Mouse (Mus musculus): Measurements from ENCODE around the gene Cela3a.
A peak's percentile ranks its signal among the peaks of the same experiment; 100 is the strongest.

Cela3a gene

GRCm38 (mm10) chr4:137369954-137370750 lies 39.4 kb downstream of the Cela3a start:
- DNase-seq: peak; percentile 44

- DNase-seq: no peak
Observed at GRCm38 (mm10) chr4:137368198-137368597, 41.4 kb downstream of the Cela3a start.

- DNase-seq: no peak
Observed at GRCm38 (mm10) chr4:137367275-137368088, 42.1 kb downstream of the Cela3a start.

- DNase-seq: no peak
Observed at GRCm38 (mm10) chr4:137366097-137366496, 43.5 kb downstream of the Cela3a start.

- no peak for DNase-seq
Observed at GRCm38 (mm10) chr4:137365356-137366062, 44.1 kb downstream of the Cela3a start.

GRCm38 (mm10) chr4:137364826-137365225 lies 44.8 kb downstream of the Cela3a start:
- DNase-seq: no peak

GRCm38 (mm10) chr4:137360996-137361395 lies 48.6 kb downstream of the Cela3a start:
- DNase-seq: no peak

- no peak for DNase-seq
Observed at GRCm38 (mm10) chr4:137358291-137359002, 51.1 kb downstream of the Cela3a start.

GRCm38 (mm10) chr4:137357517-137358254 lies 51.9 kb downstream of the Cela3a start, which contains the start of gene Cdc42:
Gene Cdc42, minus strand, starts transcription at chr4:137357720.
- DNase-seq: peak; percentile 99

GRCm38 (mm10) chr4:137356674-137357510 lies 52.7 kb downstream of the Cela3a start:
- DNase-seq: peak; percentile 77
